Mouse (Mus musculus): ENCODE results near the gene Mical3. TPM values are rescaled to one million over a fixed set of nuclear protein-coding genes. Genes with fewer than 3 reads are reported as not detected.

Mical3 gene
- polyA plus RNA-seq, 1 experiment from 2014 or later: 28.2 TPM

DNA sequence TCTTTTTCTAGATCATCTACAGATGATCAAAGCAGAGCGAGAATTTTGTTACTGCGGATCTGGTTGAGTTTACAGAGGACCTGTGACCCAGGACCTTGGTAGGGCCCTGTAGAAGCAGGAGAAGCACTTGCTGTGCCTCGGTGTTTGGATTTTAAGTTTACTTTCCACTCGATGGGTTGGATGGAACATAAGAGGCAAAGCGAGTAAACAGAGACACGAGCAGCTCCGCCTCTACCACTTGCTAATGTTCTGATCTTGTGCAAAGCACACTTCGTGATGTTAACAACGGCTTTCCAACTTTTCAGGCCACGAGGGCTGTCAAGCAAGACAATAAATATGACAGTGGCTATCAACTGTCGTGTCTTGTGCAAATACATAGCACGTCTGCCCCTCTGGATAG, 31.8 kb upstream of the Mical3 start:
- no peak overlapping the region for H3K4me3 ChIP-seq
- H3K4me2 ChIP-seq: no peak overlapping the region
- WGBS: 78% methylated on average over 12 of the region's 12 CpGs
- ATAC-seq (ENCODE audit: extremely low read depth, insufficient number of reproducible peaks, low FRiP score, low TSS enrichment): no peak
- no peak overlapping the region for H3K9ac ChIP-seq
- no peaks in the 10 kb centered on the region for H3K9me3 ChIP-seq
- no peaks in the 10 kb centered on the region for H3K36me3 ChIP-seq
- peaks cover 36% of the 10 kb centered on the region for H3K4me1 ChIP-seq
- no peaks in the 10 kb centered on the region for H3K27me3 ChIP-seq (replicated peaks)
- H3K27ac ChIP-seq (replicated peaks): no peak overlapping the region

DNA sequence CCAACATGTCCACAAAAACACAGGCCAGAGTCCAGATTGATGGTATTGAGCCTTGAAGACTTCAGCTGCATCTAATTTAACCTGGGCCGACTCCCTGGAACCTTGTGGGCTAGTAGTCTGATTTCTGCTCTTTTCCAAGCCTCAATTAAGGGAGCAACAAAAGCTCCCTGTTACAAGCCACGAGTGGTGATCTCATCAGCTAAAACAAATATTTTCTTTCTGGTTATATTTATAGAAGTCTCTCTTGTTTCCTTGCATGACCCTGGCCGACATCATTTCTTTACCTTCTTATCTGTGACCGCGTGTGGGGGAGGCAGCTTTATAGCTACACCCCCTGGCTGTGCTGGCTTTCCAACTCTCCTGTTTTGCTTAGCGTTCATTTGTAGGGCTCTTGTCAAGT, 29.3 kb upstream of the Mical3 start:
- no peak for ATAC-seq (ENCODE audit: extremely low read depth, insufficient number of reproducible peaks, low FRiP score, low TSS enrichment)
- Histone ChIP-seq H3K36me3 (no peaks in the 10 kb centered on the region), H3K27me3 (replicated peaks) (no peaks in the 10 kb centered on the region), H3K4me1 (peaks cover 38% of the 10 kb centered on the region), H3K9me3 (no peaks in the 10 kb centered on the region), H3K4me3 (no peak overlapping the region), H3K9ac (no peak overlapping the region), H3K4me2 (no peak overlapping the region), H3K27ac (replicated peaks) (peak overlapping the region; percentile 63)
- 31% methylated on average over 6 of the region's 6 CpGs for WGBS

DNA sequence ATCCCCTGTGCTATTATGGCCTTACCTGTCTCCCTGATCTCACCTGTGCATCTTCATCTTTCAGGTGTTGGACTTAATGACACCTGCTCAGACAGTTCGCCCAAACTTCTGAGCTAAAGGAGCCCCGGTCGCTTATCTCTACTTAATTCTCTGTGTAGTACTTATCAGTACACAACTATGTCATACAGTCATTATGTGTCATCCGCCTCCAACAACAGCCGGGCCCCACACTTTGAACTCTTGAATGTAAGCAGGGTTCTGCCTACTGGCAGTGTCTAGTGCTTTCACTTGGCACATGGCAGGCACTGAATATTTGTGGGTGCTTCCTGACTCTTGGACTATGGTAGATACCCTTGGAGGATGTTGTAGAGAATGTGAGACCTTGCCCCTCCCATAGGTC, 28.8 kb upstream of the Mical3 start:
- Histone ChIP-seq H3K4me1 (peaks cover 38% of the 10 kb centered on the region), H3K4me2 (no peak overlapping the region), H3K36me3 (no peaks in the 10 kb centered on the region), H3K9ac (no peak overlapping the region), H3K4me3 (no peak overlapping the region), H3K27me3 (replicated peaks) (no peaks in the 10 kb centered on the region), H3K27ac (replicated peaks) (peak overlapping the region; percentile 63), H3K9me3 (no peaks in the 10 kb centered on the region)
- 54% methylated on average over 5 of the region's 5 CpGs for WGBS
- ATAC-seq (ENCODE audit: extremely low read depth, insufficient number of reproducible peaks, low FRiP score, low TSS enrichment): no peak

DNA sequence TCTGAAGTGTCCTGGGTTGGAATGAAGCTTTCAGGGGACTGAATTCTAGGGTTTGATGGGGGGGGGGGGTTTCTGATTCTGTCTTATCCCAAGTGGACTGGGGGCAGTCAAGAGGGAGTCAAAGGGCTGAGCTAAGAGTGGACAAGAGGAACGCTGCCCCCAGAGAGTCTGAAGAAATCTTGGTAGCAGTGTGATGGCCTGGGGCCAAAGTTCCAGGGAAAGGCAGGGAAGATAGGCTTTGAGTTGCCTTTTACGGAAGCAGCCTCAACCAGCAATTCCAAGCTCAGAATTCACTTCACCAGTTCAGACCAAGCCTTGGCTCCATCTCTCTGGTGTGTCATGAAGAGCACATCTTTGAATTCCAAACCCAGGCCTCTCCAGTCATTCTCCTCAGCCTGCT, 25.2 kb upstream of the Mical3 start:
- ATAC-seq (ENCODE audit: extremely low read depth, insufficient number of reproducible peaks, low FRiP score, low TSS enrichment): no peak
- WGBS: 40% methylated on average over 2 of the region's 2 CpGs
- peaks cover 45% of the 10 kb centered on the region for H3K4me1 ChIP-seq
- no peaks in the 10 kb centered on the region for H3K9me3 ChIP-seq
- no peak overlapping the region for H3K4me3 ChIP-seq
- peak overlapping the region; percentile 24; the same call in 1 of the 2 replicates for H3K27ac ChIP-seq (replicated peaks)
- H3K9ac ChIP-seq: no peak overlapping the region
- no peak overlapping the region for H3K4me2 ChIP-seq
- H3K36me3 ChIP-seq: no peaks in the 10 kb centered on the region
- H3K27me3 ChIP-seq (replicated peaks): no peaks in the 10 kb centered on the region

DNA sequence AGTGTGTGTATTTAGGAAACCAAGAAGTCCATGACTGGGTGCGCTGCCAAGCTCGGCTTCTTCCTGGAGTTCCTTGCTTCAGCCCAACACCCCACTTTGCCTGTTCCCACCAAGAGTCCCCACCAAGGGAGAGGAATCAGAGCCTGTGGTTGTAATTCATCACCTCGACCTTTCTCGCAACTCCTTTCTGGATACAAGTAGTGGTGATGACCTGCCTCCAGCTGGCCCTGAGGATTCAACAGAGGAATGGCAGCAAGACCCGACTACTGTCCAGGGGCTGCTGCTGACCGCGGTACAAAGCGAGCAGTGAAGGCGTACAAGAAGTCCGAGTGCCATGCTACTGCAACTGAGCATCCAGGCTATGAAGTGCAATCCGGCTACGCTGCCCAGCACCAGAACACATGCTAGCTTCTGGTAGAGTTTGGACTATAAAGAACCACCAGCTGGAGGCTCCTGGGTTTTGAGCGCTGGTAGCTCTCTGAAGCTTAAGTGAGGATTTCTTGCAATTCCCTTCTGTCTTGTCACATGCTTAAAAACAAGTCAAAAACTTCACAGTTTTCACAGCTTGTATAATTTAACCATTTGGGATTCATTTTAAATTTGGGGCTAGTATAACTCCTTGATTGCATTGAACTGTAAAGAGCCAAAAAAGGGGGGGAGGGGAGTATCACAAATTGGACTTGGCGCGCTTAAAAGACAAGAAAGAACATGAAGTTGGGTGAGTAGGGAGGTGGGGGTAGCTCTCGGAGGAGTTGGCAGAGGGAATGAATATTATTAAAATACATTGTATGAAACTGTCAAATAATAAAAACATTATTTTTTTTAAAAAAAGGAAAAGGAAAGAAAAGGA, 23.9 kb upstream of the Mical3 start:
- Histone ChIP-seq H3K36me3 (no peaks in the 10 kb centered on the region), H3K27me3 (replicated peaks) (no peaks in the 10 kb centered on the region), H3K27ac (replicated peaks) (no peak overlapping the region), H3K9me3 (no peaks in the 10 kb centered on the region), H3K4me3 (no peak overlapping the region), H3K9ac (no peak overlapping the region), H3K4me2 (no peak overlapping the region), H3K4me1 (peaks cover 31% of the 10 kb centered on the region)
- WGBS: 82% methylated on average over 16 of the region's 16 CpGs
- no peak for ATAC-seq (ENCODE audit: extremely low read depth, insufficient number of reproducible peaks, low FRiP score, low TSS enrichment)

DNA sequence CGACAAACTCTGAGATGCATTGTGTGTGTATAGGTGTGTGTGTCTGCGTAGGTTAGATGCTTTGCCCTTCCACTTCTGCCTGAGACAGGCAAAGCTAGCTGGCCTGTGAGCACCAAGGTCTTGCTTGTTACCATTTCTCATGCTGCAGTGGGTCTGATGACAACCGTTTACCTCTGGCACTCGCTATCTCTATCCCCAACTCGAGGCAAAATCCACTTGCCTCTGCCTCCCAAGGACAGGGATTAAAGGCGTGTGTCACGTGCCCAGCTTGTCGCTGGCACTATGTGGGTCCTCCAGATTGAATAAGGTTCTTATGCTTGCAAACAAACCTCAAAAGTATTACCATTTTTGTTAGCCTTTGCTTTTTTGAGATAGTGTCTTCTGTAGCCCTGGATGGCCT, 22.4 kb upstream of the Mical3 start:
- no peak for ATAC-seq (ENCODE audit: extremely low read depth, insufficient number of reproducible peaks, low FRiP score, low TSS enrichment)
- H3K27ac ChIP-seq (replicated peaks): no peak overlapping the region
- 59% methylated on average over 8 of the region's 8 CpGs for WGBS

DNA sequence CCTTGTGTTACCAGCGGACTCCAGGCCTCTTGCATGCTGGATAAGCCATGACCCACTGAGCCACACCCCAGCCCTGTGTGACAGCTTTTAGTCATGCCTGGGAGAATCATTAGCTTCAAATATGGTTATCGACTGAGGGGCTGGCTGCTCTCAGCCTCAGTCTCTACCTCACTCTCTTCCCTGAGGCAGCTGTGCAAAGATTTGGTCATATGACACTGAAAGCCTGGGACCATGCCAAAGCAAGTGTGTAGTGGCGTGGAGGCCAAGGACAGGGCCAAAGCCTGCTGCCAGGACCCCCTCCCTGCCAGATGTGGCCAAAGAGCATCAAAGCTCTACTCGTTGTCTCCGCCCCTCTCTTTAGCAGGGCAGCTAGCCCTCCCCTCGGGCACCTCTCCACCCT, 20.9 kb upstream of the Mical3 start:
- no peak overlapping the region for H3K4me3 ChIP-seq
- H3K9ac ChIP-seq: no peak overlapping the region

More for the DNA sequence above, 22.4 kb upstream of the Mical3 start:
- Histone ChIP-seq H3K4me2 (no peak overlapping the region), H3K27me3 (replicated peaks) (no peaks in the 10 kb centered on the region), H3K4me3 (no peak overlapping the region), H3K36me3 (no peaks in the 10 kb centered on the region), H3K9ac (no peak overlapping the region), H3K4me1 (peaks cover 27% of the 10 kb centered on the region), H3K9me3 (no peaks in the 10 kb centered on the region)

DNA sequence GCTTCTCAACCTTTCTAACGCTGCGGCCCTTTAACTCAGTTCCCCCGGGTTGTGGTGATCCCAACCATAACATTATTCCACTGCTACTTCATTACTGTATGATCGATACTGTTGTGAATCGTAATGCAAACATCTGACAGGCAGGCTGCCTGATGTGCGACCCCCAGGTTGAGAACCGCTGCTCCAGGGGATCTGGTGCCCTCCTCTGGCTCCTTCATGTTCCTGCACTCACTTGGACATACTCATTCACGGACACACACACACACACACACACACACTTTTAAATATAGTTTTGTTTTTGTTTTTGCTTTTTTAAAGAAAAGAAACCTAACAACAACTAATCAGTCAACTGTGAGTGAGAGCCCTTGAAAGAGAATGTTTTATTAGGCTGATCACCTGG, 19.3 kb upstream of the Mical3 start:
- Histone ChIP-seq H3K27me3 (replicated peaks) (no peaks in the 10 kb centered on the region), H3K4me3 (no peak overlapping the region), H3K27ac (replicated peaks) (no peak overlapping the region), H3K4me2 (no peak overlapping the region), H3K9me3 (no peaks in the 10 kb centered on the region), H3K36me3 (no peaks in the 10 kb centered on the region), H3K4me1 (peaks cover 35% of the 10 kb centered on the region), H3K9ac (no peak overlapping the region)
- no peak for ATAC-seq (ENCODE audit: extremely low read depth, insufficient number of reproducible peaks, low FRiP score, low TSS enrichment)
- WGBS: 91% methylated on average over 8 of the region's 8 CpGs

More for the DNA sequence above, 20.9 kb upstream of the Mical3 start:
- WGBS: 58% methylated on average over 6 of the region's 6 CpGs
- H3K36me3 ChIP-seq: no peaks in the 10 kb centered on the region
- H3K27me3 ChIP-seq (replicated peaks): no peaks in the 10 kb centered on the region
- H3K4me2 ChIP-seq: no peak overlapping the region
- H3K9me3 ChIP-seq: no peaks in the 10 kb centered on the region
- H3K4me1 ChIP-seq: peaks cover 40% of the 10 kb centered on the region
- peak overlapping the region; percentile 70 for H3K27ac ChIP-seq (replicated peaks)
- peak; percentile 25; the same call in 1 of the 2 replicates for ATAC-seq (ENCODE audit: extremely low read depth, insufficient number of reproducible peaks, low FRiP score, low TSS enrichment)

DNA sequence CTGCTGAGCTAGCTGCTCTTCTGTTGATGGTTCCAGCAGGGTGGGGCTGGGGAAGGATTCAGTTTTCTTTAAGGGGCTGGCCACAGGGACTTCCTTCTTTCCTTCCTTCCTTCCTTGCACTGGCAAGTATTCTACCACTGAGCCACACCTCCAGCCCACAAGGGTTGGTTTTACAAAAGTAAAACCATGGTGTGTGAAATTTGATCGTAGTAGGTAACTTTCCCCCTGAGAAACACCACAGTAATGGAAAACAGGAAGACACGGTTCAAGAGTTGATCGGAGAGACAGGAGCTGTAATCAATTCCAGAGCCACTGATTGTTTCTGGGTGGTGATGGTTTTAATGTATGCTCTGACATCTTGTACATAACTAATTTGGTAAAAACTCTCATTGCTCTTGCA, 18.6 kb upstream of the Mical3 start:
- no peak overlapping the region for H3K4me3 ChIP-seq
- no peaks in the 10 kb centered on the region for H3K9me3 ChIP-seq
- no peak overlapping the region for H3K27ac ChIP-seq (replicated peaks)
- H3K27me3 ChIP-seq (replicated peaks): no peaks in the 10 kb centered on the region
- no peak overlapping the region for H3K9ac ChIP-seq
- H3K4me1 ChIP-seq: peaks cover 42% of the 10 kb centered on the region
- no peak for ATAC-seq (ENCODE audit: extremely low read depth, insufficient number of reproducible peaks, low FRiP score, low TSS enrichment)
- no peak overlapping the region for H3K4me2 ChIP-seq
- 67% methylated on average over 3 of the region's 3 CpGs for WGBS
- no peaks in the 10 kb centered on the region for H3K36me3 ChIP-seq

DNA sequence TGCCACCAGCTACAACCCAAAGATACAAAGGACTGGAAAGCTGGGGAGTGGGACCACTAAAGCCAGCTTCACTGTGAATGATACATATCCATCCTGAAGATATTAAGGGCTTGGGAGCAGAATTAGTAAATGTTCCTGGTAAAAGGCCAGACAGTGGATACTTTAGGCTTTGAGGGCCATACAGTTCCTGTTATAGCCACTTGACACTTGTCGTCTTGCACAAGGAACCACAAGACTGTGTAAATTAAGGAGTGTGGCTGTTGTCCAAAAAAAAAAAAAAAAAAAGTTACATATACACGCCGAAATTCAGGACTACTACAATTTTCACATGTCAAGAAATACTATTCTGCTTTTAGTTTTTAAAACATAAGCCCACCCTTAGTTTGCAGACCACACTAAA, 17.6 kb upstream of the Mical3 start:
- H3K4me2 ChIP-seq: no peak overlapping the region
- H3K9ac ChIP-seq: no peak overlapping the region
- H3K9me3 ChIP-seq: no peaks in the 10 kb centered on the region
- no peaks in the 10 kb centered on the region for H3K27me3 ChIP-seq (replicated peaks)
- no peaks in the 10 kb centered on the region for H3K36me3 ChIP-seq
- H3K27ac ChIP-seq (replicated peaks): no peak overlapping the region
- WGBS: 50% methylated on average over 3 of the region's 3 CpGs
- H3K4me1 ChIP-seq: peaks cover 52% of the 10 kb centered on the region
- no peak for ATAC-seq (ENCODE audit: extremely low read depth, insufficient number of reproducible peaks, low FRiP score, low TSS enrichment)
- H3K4me3 ChIP-seq: no peak overlapping the region

DNA sequence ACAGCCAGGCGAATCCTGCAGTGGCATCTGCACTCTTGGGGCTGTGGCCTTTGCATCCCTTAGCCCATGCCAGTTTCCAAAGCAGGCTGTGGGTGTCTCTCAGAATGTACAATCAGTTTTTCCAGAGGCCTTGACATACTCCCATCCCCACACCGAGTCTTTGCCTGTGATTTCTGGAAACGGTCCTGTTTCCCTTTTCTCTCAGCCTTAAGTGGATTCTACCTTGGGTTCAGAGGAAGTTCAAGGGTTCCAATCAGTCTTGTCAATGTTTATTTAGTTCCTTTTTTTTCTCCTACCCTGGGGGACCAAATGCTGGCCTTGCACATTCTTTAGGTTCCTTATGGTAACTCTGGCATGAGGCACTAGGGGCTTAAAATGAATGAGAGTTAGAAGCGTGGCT, 16.0 kb upstream of the Mical3 start:
- Histone ChIP-seq H3K36me3 (no peaks in the 10 kb centered on the region), H3K4me1 (peaks cover 47% of the 10 kb centered on the region), H3K27ac (replicated peaks) (peak overlapping the region; percentile 45), H3K27me3 (replicated peaks) (no peaks in the 10 kb centered on the region), H3K4me3 (no peak overlapping the region), H3K4me2 (no peak overlapping the region), H3K9me3 (no peaks in the 10 kb centered on the region), H3K9ac (no peak overlapping the region)
- no peak for ATAC-seq (ENCODE audit: extremely low read depth, insufficient number of reproducible peaks, low FRiP score, low TSS enrichment)
- 34% methylated on average over 4 of the region's 4 CpGs for WGBS

DNA sequence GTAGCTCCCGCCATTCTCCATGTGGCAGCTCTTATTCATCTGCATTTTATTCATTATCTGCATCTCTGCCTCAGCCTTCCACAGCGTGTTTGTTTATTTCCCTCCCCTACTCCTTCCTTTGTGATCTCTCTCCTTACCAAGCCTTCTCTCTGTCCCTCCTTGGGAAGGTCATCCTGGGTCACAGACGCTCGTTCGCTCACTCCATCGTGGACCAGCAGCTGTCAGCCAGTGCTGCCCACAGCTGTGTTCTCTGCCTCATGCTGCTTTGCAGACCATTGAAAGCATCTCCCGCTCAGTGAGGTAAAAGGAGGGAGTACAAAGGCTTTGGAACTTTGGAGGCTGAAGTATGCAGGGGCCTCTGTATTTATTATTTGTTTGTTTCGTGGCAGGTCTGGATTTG, 15.1 kb upstream of the Mical3 start:
- 62% methylated on average over 8 of the region's 8 CpGs for WGBS
- no peaks in the 10 kb centered on the region for H3K9me3 ChIP-seq
- no peak overlapping the region for H3K4me3 ChIP-seq
- no peaks in the 10 kb centered on the region for H3K36me3 ChIP-seq
- peaks cover 40% of the 10 kb centered on the region for H3K4me1 ChIP-seq
- ATAC-seq (ENCODE audit: extremely low read depth, insufficient number of reproducible peaks, low FRiP score, low TSS enrichment): no peak
- no peak overlapping the region for H3K9ac ChIP-seq
- H3K4me2 ChIP-seq: no peak overlapping the region
- no peaks in the 10 kb centered on the region for H3K27me3 ChIP-seq (replicated peaks)
- H3K27ac ChIP-seq (replicated peaks): no peak overlapping the region
